Mouse (Mus musculus): ENCODE results near the gene Nudt14. TPM values are rescaled to one million over a fixed set of nuclear protein-coding genes. Genes with fewer than 3 reads are reported as not detected.

The Nudt14 gene
- polyA plus RNA-seq, 1 experiment from 2014 or later, result 116 TPM

- Histone ChIP-seq H3K27ac (ENCODE audit: low read depth) (no peak overlapping the region), H3K36me3 (ENCODE audit: insufficient read depth) (peaks cover 15% of the 10 kb centered on the region; the same call in 1 of the 2 replicates), H3K27me3 (ENCODE audit: insufficient read depth, low read length) (no peaks in the 10 kb centered on the region), H3K4me3 (ENCODE audit: low read depth, low read length) (no peak overlapping the region), H3K4me1 (ENCODE audit: insufficient read depth) (no peaks in the 10 kb centered on the region), H3K9ac (no peak overlapping the region), H3K9me3 (ENCODE audit: low read depth, low read length) (no peaks in the 10 kb centered on the region), H3K4me2 (no peak overlapping the region)
- ATAC-seq (ENCODE audit: insufficient read depth), result no peak
- TF ChIP-seq CTCF (IDR thresholded peaks at IDR 0.05; ENCODE audit: low read depth), result no peak
- DNase-seq, result no peak
- WGBS, result 86% methylated on average over 28 of the region's 28 CpGs
Observed at GRCm38 (mm10) chr12:112912951-112913745, 28.8 kb downstream of the Nudt14 start.

DNA sequence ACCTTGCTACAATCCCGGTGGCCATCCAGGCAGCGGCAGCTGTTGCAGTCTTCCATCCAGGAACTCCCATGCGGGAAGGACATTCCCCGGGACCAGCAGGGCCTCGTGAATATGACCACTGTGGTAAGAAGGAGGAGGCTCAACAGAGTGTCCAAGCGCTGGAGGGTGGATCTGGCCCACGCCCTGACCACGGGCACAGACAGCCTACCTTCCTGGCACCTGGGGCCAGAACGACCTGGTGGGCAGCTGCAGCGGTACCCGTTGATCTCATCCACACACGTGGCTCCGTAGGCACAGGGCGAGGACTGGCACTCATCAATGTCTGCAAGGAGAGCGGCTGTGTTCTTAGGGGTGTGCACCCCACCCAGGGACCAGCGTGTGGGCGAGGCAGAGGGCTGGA lies 30.2 kb downstream of the Nudt14 start:
- TF ChIP-seq CTCF (IDR thresholded peaks at IDR 0.05; ENCODE audit: low read depth), result no peak
- WGBS, result 83% methylated on average over 17 of the region's 17 CpGs
- peaks cover 15% of the 10 kb centered on the region; the same call in 1 of the 2 replicates for H3K36me3 ChIP-seq (ENCODE audit: insufficient read depth)
- no peaks in the 10 kb centered on the region for H3K4me1 ChIP-seq (ENCODE audit: insufficient read depth)
- no peak overlapping the region for H3K27ac ChIP-seq (ENCODE audit: low read depth)
- H3K9me3 ChIP-seq (ENCODE audit: low read depth, low read length), result no peaks in the 10 kb centered on the region
- DNase-seq (no peak), ATAC-seq (ENCODE audit: insufficient read depth) (no peak)
- H3K9ac ChIP-seq, result no peak overlapping the region
- H3K4me2 ChIP-seq, result no peak overlapping the region
- no peak overlapping the region for H3K4me3 ChIP-seq (ENCODE audit: low read depth, low read length)
- H3K27me3 ChIP-seq (ENCODE audit: insufficient read depth, low read length), result no peaks in the 10 kb centered on the region

GRCm38 (mm10) chr12:112908991-112909390 lies 32.9 kb downstream of the Nudt14 start:
- no peaks in the 10 kb centered on the region for H3K4me1 ChIP-seq (ENCODE audit: insufficient read depth)
- ATAC-seq (ENCODE audit: insufficient read depth), result no peak
- no peak for TF ChIP-seq CTCF (IDR thresholded peaks at IDR 0.05; ENCODE audit: low read depth)
- no peaks in the 10 kb centered on the region for H3K9me3 ChIP-seq (ENCODE audit: low read depth, low read length)
- no peak for DNase-seq
- no peak overlapping the region for H3K27ac ChIP-seq (ENCODE audit: low read depth)
- WGBS, result 89% methylated on average over 22 of the region's 22 CpGs
- H3K36me3 ChIP-seq (ENCODE audit: insufficient read depth), result peaks cover 15% of the 10 kb centered on the region; the same call in 1 of the 2 replicates
- no peak overlapping the region for H3K4me2 ChIP-seq
- H3K4me3 ChIP-seq (ENCODE audit: low read depth, low read length), result no peak overlapping the region
- no peak overlapping the region for H3K9ac ChIP-seq
- H3K27me3 ChIP-seq (ENCODE audit: insufficient read depth, low read length), result no peaks in the 10 kb centered on the region

DNA sequence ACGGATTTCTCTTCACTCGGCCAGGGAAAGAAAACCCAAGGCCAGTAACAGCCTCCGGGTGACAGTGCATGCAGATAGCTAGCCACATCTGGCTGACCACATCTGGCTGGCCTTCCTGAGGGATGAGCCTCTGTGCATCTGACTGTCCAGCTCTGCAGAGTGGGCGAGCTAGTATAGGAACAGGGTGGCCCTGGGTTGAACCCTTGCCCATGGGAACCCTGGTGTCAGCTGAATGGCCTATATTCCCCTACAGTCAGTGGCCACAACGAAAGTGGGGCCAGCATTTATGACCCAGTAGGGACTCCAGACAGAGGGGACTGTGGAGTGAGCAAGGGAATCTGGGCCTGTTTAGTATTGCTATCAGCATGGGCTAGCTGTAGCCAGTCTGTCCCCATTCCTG lies 36.9 kb downstream of the Nudt14 start:
- H3K9me3 ChIP-seq (ENCODE audit: low read depth, low read length), result no peaks in the 10 kb centered on the region
- no peaks in the 10 kb centered on the region for H3K27me3 ChIP-seq (ENCODE audit: insufficient read depth, low read length)
- 76% methylated on average over 5 of the region's 5 CpGs for WGBS
- 0 out of 2 replicates have a peak, but pooled peaks cover under 1% of the 10 kb centered on the region for H3K36me3 ChIP-seq (ENCODE audit: insufficient read depth)
- H3K4me1 ChIP-seq (ENCODE audit: insufficient read depth), result no peaks in the 10 kb centered on the region
- DNase-seq, result no peak
- ATAC-seq (ENCODE audit: insufficient read depth), result no peak
- H3K9ac ChIP-seq, result no peak overlapping the region
- H3K27ac ChIP-seq (ENCODE audit: low read depth), result no peak overlapping the region
- no peak overlapping the region for H3K4me2 ChIP-seq
- H3K4me3 ChIP-seq (ENCODE audit: low read depth, low read length), result no peak overlapping the region
- no peak for TF ChIP-seq CTCF (IDR thresholded peaks at IDR 0.05; ENCODE audit: low read depth)

GRCm38 (mm10) chr12:112903941-112904340 lies 38.0 kb downstream of the Nudt14 start:
- Histone ChIP-seq H3K27ac (ENCODE audit: low read depth) (no peak overlapping the region), H3K36me3 (ENCODE audit: insufficient read depth) (no peaks in the 10 kb centered on the region), H3K4me2 (no peak overlapping the region), H3K9ac (no peak overlapping the region), H3K4me1 (ENCODE audit: insufficient read depth) (no peaks in the 10 kb centered on the region), H3K9me3 (ENCODE audit: low read depth, low read length) (no peaks in the 10 kb centered on the region), H3K27me3 (ENCODE audit: insufficient read depth, low read length) (no peaks in the 10 kb centered on the region), H3K4me3 (ENCODE audit: low read depth, low read length) (no peak overlapping the region)
- no peak for TF ChIP-seq CTCF (IDR thresholded peaks at IDR 0.05; ENCODE audit: low read depth)
- DNase-seq (peak; percentile 54), ATAC-seq (ENCODE audit: insufficient read depth) (no peak)
- 55% methylated on average over 8 of the region's 8 CpGs for WGBS

DNA sequence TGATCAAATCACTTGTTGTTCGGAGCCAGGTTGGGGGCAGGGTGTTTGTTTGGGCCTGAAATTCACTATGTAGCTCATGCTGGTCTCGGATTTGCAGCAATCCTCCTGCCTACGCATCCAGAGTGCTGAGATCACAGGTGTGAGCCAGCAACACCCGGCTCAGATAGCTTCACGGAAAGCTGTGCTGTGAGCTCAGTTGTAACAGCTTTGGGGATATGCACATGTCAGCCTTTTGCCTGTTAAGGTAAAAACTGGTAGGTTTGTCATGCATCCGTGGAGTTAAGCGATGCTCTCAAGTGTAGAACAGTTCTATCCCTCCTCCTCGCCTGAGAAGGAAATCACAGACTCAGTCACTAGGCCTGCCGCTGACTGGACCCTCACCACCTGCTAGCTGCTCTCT lies 41.3 kb downstream of the Nudt14 start:
- Histone ChIP-seq H3K4me3 (ENCODE audit: low read depth, low read length) (no peak overlapping the region), H3K4me1 (ENCODE audit: insufficient read depth) (no peaks in the 10 kb centered on the region), H3K36me3 (ENCODE audit: insufficient read depth) (no peaks in the 10 kb centered on the region), H3K27ac (ENCODE audit: low read depth) (no peak overlapping the region), H3K9ac (no peak overlapping the region), H3K9me3 (ENCODE audit: low read depth, low read length) (no peaks in the 10 kb centered on the region), H3K4me2 (no peak overlapping the region), H3K27me3 (ENCODE audit: insufficient read depth, low read length) (peaks cover 4% of the 10 kb centered on the region; the same call in 1 of the 2 replicates)
- no peak for ATAC-seq (ENCODE audit: insufficient read depth)
- no peak for DNase-seq
- WGBS, result 78% methylated on average over 9 of the region's 9 CpGs
- no peak for TF ChIP-seq CTCF (IDR thresholded peaks at IDR 0.05; ENCODE audit: low read depth)

DNA sequence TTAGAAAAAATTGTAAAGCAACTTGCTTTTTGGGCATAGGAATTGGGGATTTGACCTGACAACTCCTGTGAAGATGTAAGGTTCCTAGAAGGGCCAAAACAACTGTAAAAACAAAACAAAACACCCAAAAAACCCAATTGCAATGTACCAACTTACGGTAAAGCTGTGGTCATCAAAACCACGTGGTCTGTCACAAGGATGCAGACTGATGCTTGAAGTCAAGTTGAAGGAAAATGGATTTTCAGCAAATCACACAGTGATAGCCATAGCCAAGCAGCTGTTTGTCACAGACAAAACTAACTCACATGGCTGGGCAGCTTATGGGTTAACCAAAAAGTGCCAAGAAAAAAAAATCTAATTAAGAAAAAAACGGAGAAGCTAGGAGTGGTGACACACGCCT lies 43.0 kb downstream of the Nudt14 start:
- Histone ChIP-seq H3K4me2 (no peak overlapping the region), H3K9ac (no peak overlapping the region), H3K27me3 (ENCODE audit: insufficient read depth, low read length) (peaks cover 4% of the 10 kb centered on the region; the same call in 1 of the 2 replicates), H3K36me3 (ENCODE audit: insufficient read depth) (no peaks in the 10 kb centered on the region), H3K4me1 (ENCODE audit: insufficient read depth) (no peaks in the 10 kb centered on the region), H3K27ac (ENCODE audit: low read depth) (no peak overlapping the region), H3K4me3 (ENCODE audit: low read depth, low read length) (no peak overlapping the region), H3K9me3 (ENCODE audit: low read depth, low read length) (no peaks in the 10 kb centered on the region)
- ATAC-seq (ENCODE audit: insufficient read depth) (no peak), DNase-seq (no peak)
- 59% methylated on average over 4 of the region's 4 CpGs for WGBS
- no peak for TF ChIP-seq CTCF (IDR thresholded peaks at IDR 0.05; ENCODE audit: low read depth)

All from lung, embryonic 14.5 days (tissue).